Mouse (Mus musculus) embryonic facial prominence, embryonic 14.5 days (tissue): ENCODE data around the gene Fcgr2b. TPM values are rescaled to one million over a fixed set of nuclear protein-coding genes. Genes with fewer than 3 reads are reported as not detected.

Experiments
- ATAC-seq: fragments of 200-750 bp; cut with Nextera tagmentation; 2 replicates; pipeline ENCODE4 v1.8.0; 2017; ENCODE audit warnings: low read depth, moderate number of reproducible peaks, moderate TSS enrichment
- DNase-seq: peaks from one replicate; pipeline ENCODE4 v3.0.0-alpha.2; 2015; ENCODE audit warnings: low spot score
- H3K27ac ChIP-seq: fragments of 300-500 bp; sonication (generic); replicated peaks from 2 replicates; pipeline ENCODE4 v1.5.1; 2014; ENCODE audit warnings: low read depth, mild to moderate bottlenecking, low read length, moderate library complexity
- H3K27me3 ChIP-seq: fragments of 300-500 bp; sonication (generic); replicated peaks from 2 replicates; pipeline ENCODE4 v1.6.1; 2014; ENCODE audit warnings: low read length; ENCODE audit not compliant: control insufficient read depth, insufficient read depth
- H3K36me3 ChIP-seq: fragments of 300-500 bp; sonication (generic); 2 replicates; pipeline ENCODE4 v1.6.1; 2014; ENCODE audit warnings: low read length, mixed read lengths; ENCODE audit not compliant: control insufficient read depth, insufficient read depth
- H3K4me1 ChIP-seq: fragments of 300-500 bp; sonication (generic); 2 replicates; pipeline ENCODE4 v1.6.1; 2014; ENCODE audit warnings: antibody characterized with exemption, low read length; ENCODE audit not compliant: control insufficient read depth, insufficient read depth
- H3K4me2 ChIP-seq: fragments of 300-500 bp; sonication (generic); 2 replicates; pipeline ENCODE4 v1.6.1; 2014; ENCODE audit warnings: low read depth, mild to moderate bottlenecking, low read length, moderate library complexity, mixed read lengths
- H3K4me3 ChIP-seq: fragments of 300-500 bp; sonication (generic); 2 replicates; pipeline ENCODE4 v1.5.1; 2014; ENCODE audit warnings: low read depth, mild to moderate bottlenecking, low read length
- H3K9ac ChIP-seq: fragments of 300-500 bp; sonication (generic); 2 replicates; pipeline ENCODE4 v1.6.1; 2014; ENCODE audit warnings: low read depth, mild to moderate bottlenecking, low read length, moderate library complexity, mixed read lengths
- H3K9me3 ChIP-seq: fragments of 300-500 bp; sonication (generic); 2 replicates; pipeline ENCODE4 v1.6.1; 2016; ENCODE audit warnings: low read length; ENCODE audit not compliant: control insufficient read depth
- WGBS: fragments of 180-500 bp; shearing (Covaris S2); extraction: QIAGEN DNeasy Blood & Tissue Kit; methylation state at CpG from one replicate; pipeline ENCODE4 v1.1.7; 2014; 5-methylcytosine and 5-hydroxymethylcytosine counted together
- polyA plus RNA-seq: library from polyadenylated mRNA; unstranded; fragments of >200 nt; fragmentation: Nextera tagmentation; extraction: Ambion mirVana; gene quantifications from 2 replicates; pipeline ENCODE4 v1.2.1, GENCODE M21; 2014

Fcgr2b gene
- polyA plus RNA-seq, 1 experiment from 2014 or later, result 3.2 TPM

GRCm38 (mm10) chr1:170929245-170929644 is 47.1 kb downstream of the Fcgr2b start:
- Histone ChIP-seq H3K9me3 (no peaks in the 10 kb centered on the region), H3K27me3 (no peaks in the 10 kb centered on the region), H3K36me3 (no peaks in the 10 kb centered on the region), H3K4me3 (no peak overlapping the region), H3K4me2 (no peak overlapping the region), H3K9ac (no peak overlapping the region), H3K4me1 (no peaks in the 10 kb centered on the region), H3K27ac (no peak overlapping the region)
- WGBS, result 81% methylated on average over 4 of the region's 4 CpGs
- ATAC-seq, result no peak
- no peak for DNase-seq

GRCm38 (mm10) chr1:170928467-170928866 is 47.9 kb downstream of the Fcgr2b start:
- H3K9me3 ChIP-seq, result no peaks in the 10 kb centered on the region
- H3K4me1 ChIP-seq, result no peaks in the 10 kb centered on the region
- no peak overlapping the region for H3K4me3 ChIP-seq
- H3K27me3 ChIP-seq, result no peaks in the 10 kb centered on the region
- DNase-seq, result no peak
- no peak overlapping the region for H3K27ac ChIP-seq
- H3K36me3 ChIP-seq, result no peaks in the 10 kb centered on the region
- no peak for ATAC-seq
- no peak overlapping the region for H3K9ac ChIP-seq
- WGBS, result 59% methylated on average over 2 of the region's 2 CpGs
- H3K4me2 ChIP-seq, result no peak overlapping the region

GRCm38 (mm10) chr1:170927378-170927777 is 49.0 kb downstream of the Fcgr2b start, which contains the start of gene Fcrla:
Gene Fcrla, minus strand, starts transcription at chr1:170927583.
- no peak within 1 kb of the TSS for H3K27ac ChIP-seq
- H3K4me3 ChIP-seq, result no peak within 1 kb of the TSS
- no peak within 1 kb of the TSS for H3K4me2 ChIP-seq
- H3K27me3 ChIP-seq, result no peaks in the 10 kb centered on the region
- H3K9me3 ChIP-seq, result no peaks in the 10 kb centered on the region
- ATAC-seq (no peak), DNase-seq (no peak)
- H3K9ac ChIP-seq, result no peak within 1 kb of the TSS
- H3K36me3 ChIP-seq, result no peaks in the 10 kb centered on the region
- no peaks in the 10 kb centered on the region for H3K4me1 ChIP-seq
- WGBS, result 76% methylated on average over 3 of the region's 3 CpGs

- Histone ChIP-seq H3K27me3 (no peaks in the 10 kb centered on the region), H3K4me3 (no peak overlapping the region), H3K4me1 (no peaks in the 10 kb centered on the region), H3K9ac (no peak overlapping the region), H3K4me2 (no peak overlapping the region), H3K27ac (no peak overlapping the region), H3K9me3 (no peaks in the 10 kb centered on the region), H3K36me3 (no peaks in the 10 kb centered on the region)
- 46% methylated on average over 6 of the region's 6 CpGs for WGBS
- no peak for ATAC-seq
- no peak for DNase-seq
Measured at GRCm38 (mm10) chr1:170926941-170927340, 49.4 kb downstream of the Fcgr2b start.

GRCm38 (mm10) chr1:170924485-170924884 is 51.9 kb downstream of the Fcgr2b start:
- Histone ChIP-seq H3K4me2 (no peak overlapping the region), H3K27me3 (no peaks in the 10 kb centered on the region), H3K36me3 (no peaks in the 10 kb centered on the region), H3K4me1 (no peaks in the 10 kb centered on the region), H3K9ac (no peak overlapping the region), H3K4me3 (no peak overlapping the region), H3K9me3 (no peaks in the 10 kb centered on the region), H3K27ac (no peak overlapping the region)
- ATAC-seq, result no peak
- DNase-seq, result no peak
- WGBS, result 81% methylated on average over 6 of the region's 6 CpGs

GRCm38 (mm10) chr1:170919308-170919707 is 57.0 kb downstream of the Fcgr2b start:
- WGBS, result 94% methylated on average over 8 of the region's 8 CpGs
- no peaks in the 10 kb centered on the region for H3K27me3 ChIP-seq
- H3K36me3 ChIP-seq, result no peaks in the 10 kb centered on the region
- no peak overlapping the region for H3K4me2 ChIP-seq
- no peaks in the 10 kb centered on the region for H3K4me1 ChIP-seq
- DNase-seq (no peak), ATAC-seq (no peak)
- no peaks in the 10 kb centered on the region for H3K9me3 ChIP-seq
- no peak overlapping the region for H3K4me3 ChIP-seq
- no peak overlapping the region for H3K27ac ChIP-seq
- no peak overlapping the region for H3K9ac ChIP-seq

- Histone ChIP-seq H3K27ac (no peak overlapping the region), H3K4me3 (no peak overlapping the region), H3K4me1 (no peaks in the 10 kb centered on the region), H3K27me3 (no peaks in the 10 kb centered on the region; the same call in 1 of the 2 replicates), H3K4me2 (no peak overlapping the region), H3K9ac (no peak overlapping the region), H3K9me3 (no peaks in the 10 kb centered on the region), H3K36me3 (no peaks in the 10 kb centered on the region)
- no peak for ATAC-seq
- 59% methylated on average over 5 of the region's 5 CpGs for WGBS
- no peak for DNase-seq
Measured at GRCm38 (mm10) chr1:170915657-170916056, 60.7 kb downstream of the Fcgr2b start.

- Histone ChIP-seq H3K27ac (no peak within 1 kb of the TSS), H3K4me3 (no peak within 1 kb of the TSS), H3K27me3 (peaks cover 21% of the 10 kb centered on the region), H3K9ac (no peak within 1 kb of the TSS), H3K9me3 (no peaks in the 10 kb centered on the region), H3K4me1 (peaks cover 5% of the 10 kb centered on the region; the same call in 1 of the 2 replicates), H3K4me2 (no peak within 1 kb of the TSS), H3K36me3 (no peaks in the 10 kb centered on the region)
- 83% methylated on average over 5 of the region's 5 CpGs for WGBS
- DNase-seq (no peak), ATAC-seq (no peak)
Measured at GRCm38 (mm10) chr1:170912891-170913615, 63.3 kb downstream of the Fcgr2b start, which contains the start of gene Fcrlb. Gene Fcrlb, minus strand, starts transcription at chr1:170912941.
